Mouse (Mus musculus): ENCODE data around the gene Mrto4.
"Not testable (repeated sequence)": the region's sequence is repeated elsewhere in the genome, so short reads cannot be mapped to it uniquely, and the experiment has no call there.

Gene Mrto4

GRCm38 (mm10) chr4:139351931-139352711 is at the start of gene Mrto4, which contains the start of the genes Emc1 and Ubr4:
Mrto4 (minus strand) TSS chr4:139352576.
Emc1 (plus strand) TSS chr4:139352587.
Ubr4 (plus strand) TSS chr4:139352609.
- peak; percentile 83 for DNase-seq (ENCODE audit: low spot score)

GRCm38 (mm10) chr4:139400487-139400886 is 48.1 kb upstream of the Mrto4 start:
- no peak for DNase-seq (ENCODE audit: low spot score)

- DNase-seq (ENCODE audit: low spot score) = no peak
These were observed 43.1 kb upstream of the Mrto4 start for GRCm38 (mm10) chr4:139395431-139395830.

- no peak for DNase-seq (ENCODE audit: low spot score)
These were observed 37.2 kb upstream of the Mrto4 start for GRCm38 (mm10) chr4:139389557-139389956.

- DNase-seq (ENCODE audit: low spot score) = no peak
These were observed 34.5 kb upstream of the Mrto4 start for GRCm38 (mm10) chr4:139386869-139387319.

GRCm38 (mm10) chr4:139385841-139386240 is 33.5 kb upstream of the Mrto4 start:
- DNase-seq (ENCODE audit: low spot score) = not testable (repeated sequence)

- no peak for DNase-seq (ENCODE audit: low spot score)
These were observed 29.9 kb upstream of the Mrto4 start for GRCm38 (mm10) chr4:139382231-139382630.

GRCm38 (mm10) chr4:139381452-139381845 is 29.1 kb upstream of the Mrto4 start:
- DNase-seq (ENCODE audit: low spot score) = no peak

- DNase-seq (ENCODE audit: low spot score) = peak; percentile 24
These were observed 28.5 kb upstream of the Mrto4 start for GRCm38 (mm10) chr4:139380775-139381451.

GRCm38 (mm10) chr4:139380207-139380748 is 27.9 kb upstream of the Mrto4 start:
- DNase-seq (ENCODE audit: low spot score) = peak; percentile 100

GRCm38 (mm10) chr4:139379719-139380118 is 27.3 kb upstream of the Mrto4 start:
- DNase-seq (ENCODE audit: low spot score) = no peak

GRCm38 (mm10) chr4:139373531-139373930 is 21.2 kb upstream of the Mrto4 start:
- no peak for DNase-seq (ENCODE audit: low spot score)

GRCm38 (mm10) chr4:139373130-139373529 is 20.8 kb upstream of the Mrto4 start:
- DNase-seq (ENCODE audit: low spot score) = no peak

GRCm38 (mm10) chr4:139368038-139368437 is 15.7 kb upstream of the Mrto4 start:
- peak; percentile 20 for DNase-seq (ENCODE audit: low spot score)

- DNase-seq (ENCODE audit: low spot score) = no peak
These were observed 15.0 kb upstream of the Mrto4 start for GRCm38 (mm10) chr4:139367336-139367735.

GRCm38 (mm10) chr4:139360761-139361548 is 8.6 kb upstream of the Mrto4 start:
- no peak for DNase-seq (ENCODE audit: low spot score)

- DNase-seq (ENCODE audit: low spot score) = no peak
These were observed 4.8 kb upstream of the Mrto4 start for GRCm38 (mm10) chr4:139357211-139357610.

- no peak for DNase-seq (ENCODE audit: low spot score)
These were observed 456 bp upstream of the Mrto4 start for GRCm38 (mm10) chr4:139352832-139353231.

- DNase-seq (ENCODE audit: low spot score) = no peak
These were observed 6.9 kb downstream of the Mrto4 start for GRCm38 (mm10) chr4:139345416-139346019.

GRCm38 (mm10) chr4:139343718-139344117 is 8.7 kb downstream of the Mrto4 start:
- peak; percentile 38 for DNase-seq (ENCODE audit: low spot score)

GRCm38 (mm10) chr4:139341556-139342233 is 10.7 kb downstream of the Mrto4 start:
- no peak for DNase-seq (ENCODE audit: low spot score)

Data from layer of hippocampus, adult 11-12 months (tissue).